Mouse (Mus musculus): Measurements from ENCODE around the gene Acin1.

Acin1 gene

DNA sequence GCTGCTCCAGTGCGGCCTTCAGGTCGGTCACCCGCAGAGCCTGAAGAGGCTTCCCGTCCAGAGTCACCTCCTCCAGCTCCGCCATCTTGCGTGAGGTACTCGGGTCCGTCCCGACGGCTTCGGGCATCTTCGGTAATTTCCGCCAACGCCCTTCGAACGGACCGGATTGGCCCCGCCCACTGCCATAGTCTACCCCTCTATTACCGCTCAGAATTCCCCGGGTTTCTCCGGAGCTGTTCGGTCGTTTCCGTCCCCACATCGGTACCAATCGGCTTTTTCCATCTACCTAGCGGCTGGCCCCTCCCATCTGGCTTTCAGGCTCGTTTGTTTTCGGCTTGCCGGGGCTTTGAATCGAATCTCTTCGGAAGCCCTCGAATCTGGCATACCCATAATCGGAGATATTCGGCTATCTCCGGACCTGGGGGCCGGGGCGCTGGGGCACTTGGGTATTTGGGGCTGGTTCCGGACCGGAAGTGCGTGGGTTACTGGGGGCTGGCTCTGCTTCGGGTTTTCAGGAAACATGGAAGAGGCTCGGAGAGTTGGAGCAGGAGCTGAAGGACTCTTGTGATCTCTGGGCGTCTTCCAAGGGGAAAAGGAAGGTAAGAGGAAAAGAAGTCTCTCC is at the start of gene Acin1:
Gene Acin1, minus strand, starts transcription at position 410 of the 622 bp plus-strand sequence.
- DNase-seq, result peak; percentile 100

DNA sequence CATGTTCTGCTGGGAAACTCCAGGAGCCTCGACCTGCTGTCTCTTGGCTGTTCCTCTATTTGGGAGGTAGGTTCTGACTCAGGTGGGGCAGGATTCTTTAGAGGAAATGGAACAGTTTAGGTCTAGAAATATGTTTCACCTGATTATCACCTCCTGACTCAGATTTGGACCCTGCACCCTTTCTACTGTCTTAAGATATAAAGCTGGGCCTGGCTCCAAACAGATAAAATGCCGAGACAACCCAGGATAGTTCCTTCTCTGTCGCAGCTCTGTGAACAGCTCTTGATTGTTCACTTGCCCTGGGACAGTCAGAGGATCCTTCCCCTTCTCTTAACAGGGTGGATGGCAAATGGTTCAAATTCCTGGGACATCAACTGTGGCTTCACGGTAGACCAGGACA is 48.5 kb upstream of the Acin1 start:
- DNase-seq, result no peak

DNA sequence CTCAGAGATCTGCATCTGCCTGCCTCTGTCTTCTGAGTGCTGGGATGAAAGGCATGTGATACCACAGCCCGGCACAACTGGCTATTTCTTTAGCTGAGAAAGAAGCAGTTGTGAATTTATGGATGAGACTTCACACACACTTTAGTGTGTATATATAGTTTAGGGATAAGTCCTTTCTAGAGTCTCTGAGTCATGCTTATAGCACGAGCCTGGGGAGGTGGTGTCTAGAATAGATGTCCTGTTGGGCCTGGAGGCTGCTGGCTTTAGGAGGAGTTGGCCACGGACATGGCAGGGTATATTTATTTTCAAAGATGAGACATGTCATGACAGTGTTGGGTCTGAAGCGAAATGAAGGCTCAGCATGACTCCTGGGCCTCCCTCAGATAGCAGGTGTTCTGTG is 47.3 kb upstream of the Acin1 start:
- no peak for DNase-seq

DNA sequence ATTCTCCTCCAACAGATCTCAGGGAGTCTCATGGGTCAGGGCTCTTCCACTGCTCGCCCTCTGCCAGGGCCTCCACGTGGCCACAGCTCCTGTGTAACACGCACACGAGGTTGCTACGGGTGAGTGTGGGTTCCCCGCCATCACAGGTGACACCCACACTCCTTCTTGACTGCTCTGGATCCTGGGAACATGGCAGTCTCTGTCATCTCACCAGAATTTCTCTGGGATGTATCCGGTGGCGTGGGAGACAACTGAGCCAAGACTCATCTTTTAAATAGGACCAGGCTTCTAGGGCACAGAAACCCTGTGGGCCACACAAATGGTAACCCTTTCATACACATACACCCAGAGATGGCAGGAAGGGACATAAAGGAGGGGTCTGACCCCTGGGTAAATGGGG is 45.5 kb upstream of the Acin1 start:
- DNase-seq, result no peak

DNA sequence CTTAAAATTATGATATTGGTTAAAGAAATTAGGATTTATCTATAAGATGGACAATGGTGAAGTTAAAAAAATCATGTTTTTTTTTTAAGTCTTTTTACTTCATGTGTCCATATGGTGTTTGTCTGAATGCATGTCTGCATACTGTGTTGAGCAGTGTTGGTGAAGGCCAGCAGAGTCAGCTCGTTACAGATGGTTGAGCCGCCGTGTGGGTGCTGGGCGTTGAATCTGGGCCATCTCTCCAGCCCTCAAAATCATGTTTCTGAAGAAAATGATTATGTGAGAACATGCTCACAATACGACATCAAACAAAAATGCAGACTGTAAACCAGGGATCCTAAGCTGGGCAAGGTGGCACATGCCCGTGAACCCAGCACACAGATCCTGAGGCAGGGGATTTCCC is 43.6 kb upstream of the Acin1 start:
- DNase-seq, result no peak

- no peak for DNase-seq
Measured at GRCm38 (mm10) chr14:54728823-54729653, 42.3 kb upstream of the Acin1 start.

- no peak for DNase-seq
Measured at GRCm38 (mm10) chr14:54727565-54727964, 40.8 kb upstream of the Acin1 start.

DNA sequence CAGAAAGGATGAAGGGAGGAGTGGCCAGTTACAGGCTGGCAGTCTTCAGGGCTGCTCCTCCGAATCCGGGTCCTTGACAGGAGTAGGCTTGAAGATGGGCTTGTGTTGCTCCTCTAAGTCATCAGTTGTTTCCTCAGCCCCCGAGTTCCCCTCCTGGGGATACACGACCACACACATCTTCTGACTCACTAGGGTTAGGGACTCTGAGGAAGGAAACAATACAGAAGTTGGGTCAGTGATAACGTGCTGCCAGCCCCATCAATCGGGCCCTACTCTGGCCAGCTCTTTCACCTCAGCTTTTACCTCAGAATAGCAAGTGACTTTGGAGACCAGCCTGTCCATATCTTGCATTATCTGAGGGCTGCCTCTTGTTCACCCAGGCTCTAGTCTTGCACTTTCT is 37.3 kb upstream of the Acin1 start:
- no peak for DNase-seq

- DNase-seq, result no peak
Measured at GRCm38 (mm10) chr14:54721711-54722110, 35.0 kb upstream of the Acin1 start.

DNA sequence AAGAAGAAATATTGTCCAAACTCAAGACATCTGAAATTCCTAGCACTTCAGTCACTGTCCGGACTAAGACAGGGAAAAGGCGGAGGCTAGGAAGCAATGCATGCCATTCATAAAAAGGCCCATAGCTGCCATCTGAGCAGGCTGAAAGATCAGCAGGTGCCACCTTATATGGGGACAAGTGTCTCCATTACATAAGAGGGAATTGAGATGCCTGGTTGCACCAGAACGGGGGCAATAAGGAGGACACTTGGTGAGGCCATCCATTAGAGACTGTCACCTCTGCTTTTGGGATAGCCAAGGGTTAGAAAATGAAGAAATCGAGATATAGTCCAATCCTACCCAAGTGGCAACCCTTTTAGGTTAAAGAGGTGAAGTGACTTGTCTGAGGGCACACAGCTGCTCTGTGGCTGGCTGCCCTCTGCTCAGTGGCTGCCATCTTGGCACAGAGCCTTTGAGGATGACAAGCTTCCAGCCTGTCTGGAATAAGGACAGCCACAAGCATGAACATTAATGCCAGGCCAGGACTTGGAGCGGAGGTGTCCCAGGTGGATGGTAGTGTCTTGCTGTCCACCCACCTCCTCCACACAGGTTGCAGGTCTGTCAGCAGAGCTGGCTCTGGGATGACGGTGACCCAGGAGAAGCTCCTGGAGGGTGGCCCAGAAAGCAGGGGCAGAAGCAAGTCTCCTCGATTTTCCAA is 34.1 kb upstream of the Acin1 start:
- no peak for DNase-seq

GRCm38 (mm10) chr14:54720041-54720440 is 33.3 kb upstream of the Acin1 start:
- no peak for DNase-seq

- DNase-seq, result no peak
Measured at GRCm38 (mm10) chr14:54715402-54715801, 28.7 kb upstream of the Acin1 start.

GRCm38 (mm10) chr14:54714617-54715081 is 27.9 kb upstream of the Acin1 start:
- DNase-seq, result peak in 1 of 2 experiments; percentile 14

GRCm38 (mm10) chr14:54714121-54714520 is 27.4 kb upstream of the Acin1 start:
- DNase-seq, result peak; percentile 22 to 61

GRCm38 (mm10) chr14:54712861-54713260 is 26.1 kb upstream of the Acin1 start:
- DNase-seq, result peak in 1 of 2 experiments; percentile 10

DNA sequence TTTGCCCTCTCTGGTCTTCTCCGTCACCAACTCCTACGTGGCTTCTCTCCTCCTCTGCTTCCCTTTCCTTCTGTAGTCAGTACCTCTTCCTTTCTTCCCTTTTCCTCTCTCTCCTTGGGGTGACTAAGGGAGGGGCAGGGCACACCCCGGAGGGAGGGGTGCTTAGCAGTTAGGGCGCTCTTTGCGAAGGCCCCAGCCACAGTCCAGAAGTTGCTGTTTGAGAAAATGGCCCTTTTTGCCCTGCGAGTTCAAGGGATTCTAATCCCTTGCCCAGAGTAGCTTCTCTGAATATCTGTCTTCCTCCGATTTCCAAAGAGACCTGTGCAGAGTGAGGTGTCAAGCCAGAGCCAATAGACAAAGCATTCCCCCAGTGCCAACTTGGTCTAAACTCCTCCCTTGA is 25.3 kb upstream of the Acin1 start, which contains the start of gene Cebpe:
Gene Cebpe, minus strand, starts transcription at position 101 of the 400 bp plus-strand sequence.
- DNase-seq, result no peak

DNA sequence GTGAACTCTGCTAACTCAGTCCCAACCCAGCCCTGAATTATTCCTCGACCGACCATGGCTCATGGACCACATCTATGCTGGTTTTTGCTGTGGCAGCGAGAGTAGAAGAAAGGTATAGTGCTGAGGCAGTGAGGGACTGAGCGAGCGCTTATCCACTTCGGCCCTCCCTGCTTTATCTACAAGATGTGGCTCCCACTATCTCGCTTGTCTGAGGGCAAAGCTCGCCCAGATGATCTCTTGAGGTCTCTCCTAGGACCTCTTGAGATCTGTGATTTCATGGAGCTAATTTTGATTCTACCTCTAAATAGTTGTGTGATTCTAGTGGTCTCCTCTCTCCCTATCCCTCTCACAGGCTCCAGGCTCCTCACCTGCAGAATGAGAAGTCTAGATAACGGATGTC is 22.3 kb upstream of the Acin1 start:
- DNase-seq, result no peak

GRCm38 (mm10) chr14:54706589-54707320 is 20.0 kb upstream of the Acin1 start:
- DNase-seq, result no peak

- no peak for DNase-seq
Measured at GRCm38 (mm10) chr14:54705844-54706243, 19.1 kb upstream of the Acin1 start.

DNA sequence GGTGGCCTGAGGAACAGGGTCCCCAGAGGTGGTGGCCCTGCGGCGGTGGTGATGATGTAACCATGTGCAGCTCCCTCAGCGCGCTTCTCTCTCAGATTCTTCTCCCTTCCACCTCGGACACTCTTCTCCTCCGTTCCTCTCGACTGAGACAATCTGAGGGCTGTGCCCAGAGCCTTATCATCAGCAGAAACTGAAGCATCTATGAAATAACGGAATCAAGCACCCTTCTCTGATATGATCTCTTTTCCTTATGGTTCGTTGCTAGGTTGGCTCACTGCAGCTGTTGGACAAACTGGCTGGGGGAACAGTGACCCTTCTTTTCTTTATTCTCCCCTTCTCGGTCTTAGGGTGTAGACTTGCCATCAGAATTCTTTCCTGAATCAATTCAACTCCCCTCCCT is 16.5 kb upstream of the Acin1 start:
- no peak for DNase-seq

GRCm38 (mm10) chr14:54701298-54701697 is 14.6 kb upstream of the Acin1 start:
- DNase-seq, result peak; percentile 56 to 78

DNA sequence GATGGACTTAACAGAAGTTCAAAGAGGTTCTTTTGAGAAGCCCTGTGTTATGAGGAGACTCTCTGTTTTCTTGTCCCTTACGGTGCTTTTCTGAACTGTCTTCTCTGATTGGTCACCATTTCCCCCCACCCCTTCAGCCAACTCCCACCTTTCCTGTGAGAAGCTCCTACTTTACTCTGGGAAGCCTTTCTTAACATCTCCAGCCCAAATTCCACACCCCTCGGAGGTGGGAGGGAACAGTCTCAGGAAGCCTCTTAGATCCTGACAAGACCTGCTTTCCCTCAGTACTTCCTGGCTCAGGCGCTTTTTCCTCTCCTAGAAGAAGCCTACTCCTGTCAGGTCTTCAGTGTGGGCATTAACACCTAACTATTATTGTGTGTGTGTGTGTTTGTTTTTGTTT is 12.9 kb upstream of the Acin1 start:
- DNase-seq, result no peak

- DNase-seq, result no peak
Measured at GRCm38 (mm10) chr14:54698733-54699132, 12.0 kb upstream of the Acin1 start, which contains the start of gene Gm29776. Gene Gm29776, minus strand, starts transcription at chr14:54698833.
